Comparison of ENCODE assay signal across 12 mouse cellular contexts in the genomic region with DNA sequence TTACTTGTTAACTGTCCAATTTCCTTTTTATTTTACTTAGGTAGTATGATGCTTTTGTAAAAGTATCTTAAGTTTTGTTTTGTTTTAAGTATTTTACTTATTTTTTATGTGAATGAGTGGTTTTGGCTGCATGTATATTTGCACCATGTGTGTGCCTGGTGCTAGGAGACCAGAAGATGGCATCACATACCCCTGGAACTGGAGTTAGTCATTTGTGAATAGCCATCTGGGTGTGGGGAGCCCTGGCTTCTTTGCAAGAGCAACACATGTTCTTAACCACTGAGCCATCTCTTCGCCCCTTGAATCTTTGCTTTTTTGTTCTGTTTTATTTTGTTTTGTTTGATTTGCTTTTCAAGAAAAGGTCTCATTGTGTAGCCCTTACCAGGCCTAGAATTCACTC. TPM values are rescaled to one million over a fixed set of nuclear protein-coding genes. Genes with fewer than 3 reads are reported as not detected.
A peak's percentile ranks its signal among the peaks of the same experiment; 100 is the strongest.
DNase-seq lines count a peak whose midpoint lies in the region; ATAC-seq lines count a peak whose summit lies in the region.
"Had no signal": no experiment of that assay in that cellular context is flagged by ENCODE, and none has a peak within 500 bp of the region (broad histone marks: within the 10 kb centered on the region; RNA-seq: fewer than 3 reads in every experiment).

No protein-coding gene starts in this region.

- DNase-seq in hindbrain, embryonic 11.5 days (ENCODE audit: low spot score), result no peak
- DNase-seq in neural tube, embryonic 10.5 days (ENCODE audit: extremely low spot score, low spot score), result no peak
- no peak for DNase-seq in limb, embryonic 10.5 days (ENCODE audit: low spot score)
- no peak for DNase-seq in urinary bladder, postnatal 14 days (ENCODE audit: low spot score)
- no peak for DNase-seq in frontal cortex, postnatal 36 days (ENCODE audit: low spot score in 2 of 2)
- DNase-seq: adrenal gland, postnatal 10 days; cerebellum, adult 11 months had no signal

- H3K27ac ChIP-seq in hindbrain, embryonic 13.5 days, result no peak overlapping the region
- no peak overlapping the region for H3K27ac ChIP-seq in hindbrain, embryonic 11.5 days (ENCODE audit: low read depth, low read length)
- H3K27ac ChIP-seq in neural tube, embryonic 15.5 days (replicated peaks), result no peak overlapping the region
- no peak overlapping the region for H3K27ac ChIP-seq in limb, embryonic 10.5 days
- H3K27ac ChIP-seq: embryonic facial prominence, embryonic 15.5 days; hindbrain, embryonic 10.5 days had no signal

- 0 out of 2 replicates have a peak overlapping the region, but pooled peaks have one; percentile 20 for H3K4me2 ChIP-seq in hindbrain, embryonic 13.5 days
- H3K4me2 ChIP-seq in hindbrain, embryonic 11.5 days (replicated peaks; ENCODE audit: low read depth, low read length), result no peak overlapping the region
- peak overlapping the region; percentile 13; the same call in 1 of the 2 replicates for H3K4me2 ChIP-seq in neural tube, embryonic 15.5 days

- 88% methylated on average over 1 of the region's 1 CpGs for WGBS in hindbrain, embryonic 13.5 days
- 83% methylated on average over 1 of the region's 1 CpGs for WGBS in hindbrain, embryonic 11.5 days
- 94% methylated on average over 1 of the region's 1 CpGs for WGBS in neural tube, embryonic 15.5 days
- 98% methylated on average over 1 of the region's 1 CpGs for WGBS in limb, embryonic 10.5 days

- no peaks in the 10 kb centered on the region for H3K9me3 ChIP-seq in hindbrain, embryonic 13.5 days
- H3K9me3 ChIP-seq in hindbrain, embryonic 11.5 days (ENCODE audit: control insufficient read depth, low read length), result no peaks in the 10 kb centered on the region
- H3K9me3 ChIP-seq in neural tube, embryonic 15.5 days (replicated peaks), result no peaks in the 10 kb centered on the region
- no peaks in the 10 kb centered on the region for H3K9me3 ChIP-seq in limb, embryonic 10.5 days (replicated peaks)
- H3K9me3 ChIP-seq: embryonic facial prominence, embryonic 15.5 days; hindbrain, embryonic 10.5 days; megakaryocyte, embryonic 14.5 days had no signal

- H3K4me1 ChIP-seq in hindbrain, embryonic 13.5 days (replicated peaks), result peaks cover 21% of the 10 kb centered on the region
- H3K4me1 ChIP-seq in hindbrain, embryonic 11.5 days (replicated peaks; ENCODE audit: control insufficient read depth, insufficient read depth, low read length), result no peaks in the 10 kb centered on the region
- peaks cover 22% of the 10 kb centered on the region for H3K4me1 ChIP-seq in neural tube, embryonic 15.5 days
- H3K4me1 ChIP-seq in limb, embryonic 10.5 days, result peaks cover 38% of the 10 kb centered on the region

- H3K9ac ChIP-seq in hindbrain, embryonic 13.5 days, result no peak overlapping the region
- no peak overlapping the region for H3K9ac ChIP-seq in hindbrain, embryonic 11.5 days (ENCODE audit: low read depth, low read length)
- H3K9ac ChIP-seq in neural tube, embryonic 15.5 days (replicated peaks), result no peak overlapping the region
- H3K9ac ChIP-seq: embryonic facial prominence, embryonic 15.5 days had no signal

- peaks cover 22% of the 10 kb centered on the region for H3K36me3 ChIP-seq in hindbrain, embryonic 13.5 days
- H3K36me3 ChIP-seq in hindbrain, embryonic 11.5 days (ENCODE audit: control insufficient read depth, insufficient read depth, low read length), result peaks cover 6% of the 10 kb centered on the region
- H3K36me3 ChIP-seq in neural tube, embryonic 15.5 days, result peaks cover 22% of the 10 kb centered on the region
- peaks cover 52% of the 10 kb centered on the region for H3K36me3 ChIP-seq in limb, embryonic 10.5 days

- ATAC-seq in hindbrain, embryonic 13.5 days (ENCODE audit: low FRiP score), result no peak
- ATAC-seq in hindbrain, embryonic 11.5 days (ENCODE audit: low FRiP score), result no peak
- no peak for ATAC-seq in neural tube, embryonic 15.5 days (ENCODE audit: low FRiP score)

- no peaks in the 10 kb centered on the region for H3K27me3 ChIP-seq in hindbrain, embryonic 13.5 days
- no peaks in the 10 kb centered on the region for H3K27me3 ChIP-seq in hindbrain, embryonic 11.5 days (ENCODE audit: control insufficient read depth, insufficient read depth, low read length)
- H3K27me3 ChIP-seq in neural tube, embryonic 15.5 days (replicated peaks), result no peaks in the 10 kb centered on the region
- no peaks in the 10 kb centered on the region for H3K27me3 ChIP-seq in limb, embryonic 10.5 days (ENCODE audit: low read depth, poor library complexity, severe bottlenecking)
- H3K27me3 ChIP-seq: embryonic facial prominence, embryonic 15.5 days; megakaryocyte, embryonic 14.5 days had no signal

- no peak overlapping the region for H3K4me3 ChIP-seq in hindbrain, embryonic 13.5 days
- no peak overlapping the region for H3K4me3 ChIP-seq in hindbrain, embryonic 11.5 days (ENCODE audit: low read depth, low read length)
- H3K4me3 ChIP-seq in neural tube, embryonic 15.5 days (replicated peaks), result no peak overlapping the region
- H3K4me3 ChIP-seq in limb, embryonic 10.5 days, result 0 out of 2 replicates have a peak overlapping the region, but pooled peaks have one; percentile 94

RNA-seq across cellular contexts. Expression of a gene that starts 2.2 kb away (rescaled TPM):
- polyA plus RNA-seq in hindbrain, embryonic 13.5 days (2015; fragmentation: Nextera tagmentation; extraction: Ambion mirVana), result 29.8 and 30.5 TPM in 2 replicates
- 41.4 and 44.7 TPM in 2 replicates for polyA plus RNA-seq in hindbrain, embryonic 11.5 days (2014; fragmentation: Nextera tagmentation; extraction: Ambion mirVana)
- polyA plus RNA-seq in neural tube, embryonic 15.5 days (2015; fragmentation: Nextera tagmentation; extraction: Ambion mirVana), result 28.4 and 28.7 TPM in 2 replicates
- 52.1 and 54.0 TPM in 2 replicates for polyA plus RNA-seq in limb, embryonic 10.5 days (2016; fragmentation: Nextera tagmentation; extraction: Ambion mirVana)

RNA-seq across cellular contexts. Expression of a gene that starts 55.8 kb away (rescaled TPM):
- polyA plus RNA-seq in hindbrain, embryonic 13.5 days (2015; fragmentation: Nextera tagmentation; extraction: Ambion mirVana), result 19.2 and 19.9 TPM in 2 replicates
- 7.2 and 7.9 TPM in 2 replicates for polyA plus RNA-seq in hindbrain, embryonic 11.5 days (2014; fragmentation: Nextera tagmentation; extraction: Ambion mirVana)
- polyA plus RNA-seq in neural tube, embryonic 15.5 days (2015; fragmentation: Nextera tagmentation; extraction: Ambion mirVana), result 17.4 and 19.4 TPM in 2 replicates
- polyA plus RNA-seq in limb, embryonic 10.5 days (2016; fragmentation: Nextera tagmentation; extraction: Ambion mirVana), result 3.4 and 5.4 TPM in 2 replicates
